Mouse (Mus musculus): Measurements from ENCODE around the gene Gaa.

- no peak for TF ChIP-seq POLR2A (IDR thresholded peaks at IDR 0.05; ENCODE audit: control insufficient read depth, low read depth, low read length)
- TF ChIP-seq CTCF (IDR thresholded peaks at IDR 0.05; ENCODE audit: control insufficient read depth, insufficient read depth, insufficient replicate concordance, low read depth, low read length): no peak
Measured at GRCm38 (mm10) chr11:119316720-119317119, 49.0 kb downstream of the Gaa start.
